Mouse (Mus musculus): ENCODE results near the gene Wnt2. TPM values are rescaled to one million over a fixed set of nuclear protein-coding genes. Genes with fewer than 3 reads are reported as not detected.

Wnt2 gene
- polyA plus RNA-seq, 1 experiment from 2014 or later = 4.6 TPM

GRCm38 (mm10) chr6:17971393-17971792 is 59.0 kb downstream of the Wnt2 start:
- no peaks in the 10 kb centered on the region for H3K27me3 ChIP-seq
- no peaks in the 10 kb centered on the region for H3K4me1 ChIP-seq
- no peak overlapping the region for H3K4me2 ChIP-seq (replicated peaks)
- no peak for ATAC-seq (ENCODE audit: low FRiP score, low read depth)
- no peaks in the 10 kb centered on the region for H3K36me3 ChIP-seq
- no peak overlapping the region for H3K9ac ChIP-seq
- H3K27ac ChIP-seq = no peak overlapping the region
- H3K9me3 ChIP-seq = no peaks in the 10 kb centered on the region
- H3K4me3 ChIP-seq = no peak overlapping the region

GRCm38 (mm10) chr6:17969815-17970214 is 60.6 kb downstream of the Wnt2 start:
- Histone ChIP-seq H3K36me3 (no peaks in the 10 kb centered on the region), H3K4me3 (no peak overlapping the region), H3K4me1 (no peaks in the 10 kb centered on the region), H3K27ac (no peak overlapping the region), H3K9me3 (no peaks in the 10 kb centered on the region), H3K4me2 (replicated peaks) (no peak overlapping the region), H3K27me3 (no peaks in the 10 kb centered on the region), H3K9ac (no peak overlapping the region)
- ATAC-seq (ENCODE audit: low FRiP score, low read depth) = no peak
- 51% methylated on average over 1 of the region's 1 CpGs for WGBS

GRCm38 (mm10) chr6:17968467-17969144 is 61.8 kb downstream of the Wnt2 start:
- no peak overlapping the region for H3K27ac ChIP-seq
- no peak overlapping the region for H3K9ac ChIP-seq
- no peak overlapping the region for H3K4me3 ChIP-seq
- no peaks in the 10 kb centered on the region for H3K9me3 ChIP-seq
- ATAC-seq (ENCODE audit: low FRiP score, low read depth) = no peak
- 72% methylated on average over 1 of the region's 1 CpGs for WGBS
- H3K4me1 ChIP-seq = no peaks in the 10 kb centered on the region
- H3K27me3 ChIP-seq = no peaks in the 10 kb centered on the region
- H3K4me2 ChIP-seq (replicated peaks) = no peak overlapping the region
- no peaks in the 10 kb centered on the region for H3K36me3 ChIP-seq

- 91% methylated on average over 3 of the region's 3 CpGs for WGBS
- H3K27ac ChIP-seq = no peak overlapping the region
- H3K36me3 ChIP-seq = no peaks in the 10 kb centered on the region
- H3K4me3 ChIP-seq = no peak overlapping the region
- no peak overlapping the region for H3K9ac ChIP-seq
- H3K27me3 ChIP-seq = no peaks in the 10 kb centered on the region
- no peak overlapping the region for H3K4me2 ChIP-seq (replicated peaks)
- H3K4me1 ChIP-seq = no peaks in the 10 kb centered on the region
- ATAC-seq (ENCODE audit: low FRiP score, low read depth) = no peak
- H3K9me3 ChIP-seq = no peaks in the 10 kb centered on the region
These were observed 66.9 kb downstream of the Wnt2 start for GRCm38 (mm10) chr6:17963455-17963854.

GRCm38 (mm10) chr6:17951779-17952178 is 78.6 kb downstream of the Wnt2 start:
- Histone ChIP-seq H3K4me3 (no peak overlapping the region), H3K36me3 (no peaks in the 10 kb centered on the region), H3K27ac (no peak overlapping the region), H3K4me1 (0 out of 2 replicates have a peak, but pooled peaks cover 7% of the 10 kb centered on the region), H3K4me2 (replicated peaks) (no peak overlapping the region), H3K9me3 (no peaks in the 10 kb centered on the region), H3K27me3 (no peaks in the 10 kb centered on the region), H3K9ac (no peak overlapping the region)
- 67% methylated on average over 8 of the region's 8 CpGs for WGBS
- 0 out of 2 replicates have a peak, but pooled peaks have one; percentile 54 for ATAC-seq (ENCODE audit: low FRiP score, low read depth)

GRCm38 (mm10) chr6:17949103-17949502 is 81.3 kb downstream of the Wnt2 start:
- Histone ChIP-seq H3K4me1 (0 out of 2 replicates have a peak, but pooled peaks cover 7% of the 10 kb centered on the region), H3K27ac (no peak overlapping the region), H3K36me3 (no peaks in the 10 kb centered on the region), H3K9me3 (no peaks in the 10 kb centered on the region), H3K9ac (no peak overlapping the region), H3K4me2 (replicated peaks) (no peak overlapping the region), H3K27me3 (no peaks in the 10 kb centered on the region), H3K4me3 (no peak overlapping the region)
- no peak for ATAC-seq (ENCODE audit: low FRiP score, low read depth)
- 80% methylated on average over 5 of the region's 5 CpGs for WGBS

- Histone ChIP-seq H3K9me3 (no peaks in the 10 kb centered on the region), H3K4me1 (0 out of 2 replicates have a peak, but pooled peaks cover 7% of the 10 kb centered on the region), H3K9ac (no peak overlapping the region), H3K36me3 (peaks cover 4% of the 10 kb centered on the region; the same call in 1 of the 2 replicates), H3K4me2 (replicated peaks) (no peak overlapping the region), H3K27ac (no peak overlapping the region), H3K27me3 (no peaks in the 10 kb centered on the region), H3K4me3 (no peak overlapping the region)
- no peak for ATAC-seq (ENCODE audit: low FRiP score, low read depth)
- WGBS = 72% methylated on average over 11 of the region's 11 CpGs
These were observed 83.1 kb downstream of the Wnt2 start for GRCm38 (mm10) chr6:17947130-17947831.

GRCm38 (mm10) chr6:17946456-17946855 is 83.9 kb downstream of the Wnt2 start:
- H3K4me2 ChIP-seq (replicated peaks) = no peak overlapping the region
- no peak overlapping the region for H3K27ac ChIP-seq
- H3K4me3 ChIP-seq = no peak overlapping the region
- no peaks in the 10 kb centered on the region for H3K27me3 ChIP-seq
- no peak overlapping the region for H3K9ac ChIP-seq
- 0 out of 2 replicates have a peak, but pooled peaks cover under 1% of the 10 kb centered on the region for H3K4me1 ChIP-seq
- ATAC-seq (ENCODE audit: low FRiP score, low read depth) = no peak
- H3K36me3 ChIP-seq = peaks cover 4% of the 10 kb centered on the region; the same call in 1 of the 2 replicates
- WGBS = 73% methylated on average over 5 of the region's 5 CpGs
- no peaks in the 10 kb centered on the region for H3K9me3 ChIP-seq

- no peak overlapping the region for H3K9ac ChIP-seq
- ATAC-seq (ENCODE audit: low FRiP score, low read depth) = no peak
- peaks cover 4% of the 10 kb centered on the region; the same call in 1 of the 2 replicates for H3K36me3 ChIP-seq
- no peak overlapping the region for H3K27ac ChIP-seq
- no peaks in the 10 kb centered on the region for H3K9me3 ChIP-seq
- no peaks in the 10 kb centered on the region for H3K27me3 ChIP-seq
- H3K4me3 ChIP-seq = no peak overlapping the region
- 72% methylated on average over 9 of the region's 9 CpGs for WGBS
- H3K4me1 ChIP-seq = no peaks in the 10 kb centered on the region
- no peak overlapping the region for H3K4me2 ChIP-seq (replicated peaks)
These were observed 86.3 kb downstream of the Wnt2 start for GRCm38 (mm10) chr6:17943877-17944617.

GRCm38 (mm10) chr6:17942344-17942743 is 88.0 kb downstream of the Wnt2 start:
- WGBS = 52% methylated on average over 7 of the region's 7 CpGs

GRCm38 (mm10) chr6:17941916-17942315 is 88.5 kb downstream of the Wnt2 start:
- Histone ChIP-seq H3K36me3 (peaks cover 4% of the 10 kb centered on the region; the same call in 1 of the 2 replicates), H3K4me3 (no peak overlapping the region), H3K4me2 (replicated peaks) (no peak overlapping the region), H3K9me3 (no peaks in the 10 kb centered on the region), H3K27ac (no peak overlapping the region), H3K4me1 (peaks cover 13% of the 10 kb centered on the region), H3K9ac (no peak overlapping the region), H3K27me3 (no peaks in the 10 kb centered on the region)
- ATAC-seq (ENCODE audit: low FRiP score, low read depth) = no peak
- 40% methylated on average over 2 of the region's 2 CpGs for WGBS

More at GRCm38 (mm10) chr6:17942344-17942743, 88.0 kb downstream of the Wnt2 start:
- H3K4me3 ChIP-seq = no peak overlapping the region
- no peak overlapping the region for H3K9ac ChIP-seq
- H3K4me1 ChIP-seq = peaks cover 10% of the 10 kb centered on the region
- ATAC-seq (ENCODE audit: low FRiP score, low read depth) = no peak
- no peaks in the 10 kb centered on the region for H3K9me3 ChIP-seq
- no peak overlapping the region for H3K27ac ChIP-seq
- no peak overlapping the region for H3K4me2 ChIP-seq (replicated peaks)
- peaks cover 4% of the 10 kb centered on the region; the same call in 1 of the 2 replicates for H3K36me3 ChIP-seq
- no peaks in the 10 kb centered on the region for H3K27me3 ChIP-seq
